Mouse (Mus musculus): ENCODE measurements around the gene AW549877.

Gene AW549877

GRCm38 (mm10) chr15:3979871-3980270 is 15.7 kb downstream of the AW549877 start:
- no peak for DNase-seq

- peak; percentile 90 for DNase-seq
These were observed 16.3 kb downstream of the AW549877 start, which contains the start of gene Fbxo4 for GRCm38 (mm10) chr15:3979061-3979848. Fbxo4 (minus strand) TSS chr15:3979573.

DNA sequence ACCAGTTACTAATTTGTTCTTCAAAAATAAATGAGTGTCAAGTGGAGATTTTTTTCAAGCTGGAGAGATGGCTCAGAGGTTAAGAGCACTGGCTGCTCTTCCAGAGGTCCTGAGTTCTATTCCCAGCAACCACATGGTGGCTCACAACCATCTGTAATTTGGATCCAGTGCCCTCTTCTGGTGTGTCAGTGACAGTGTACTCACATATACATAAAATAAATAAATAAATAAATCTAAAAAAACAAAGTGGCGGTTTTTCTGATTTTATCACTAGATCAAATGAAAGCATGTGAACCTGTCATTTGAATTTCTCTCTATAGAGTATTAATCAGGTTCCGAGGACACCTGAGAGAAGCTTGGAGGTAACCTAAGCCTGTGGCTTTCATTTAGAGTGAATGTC is 17.3 kb downstream of the AW549877 start:
- no peak for DNase-seq

- DNase-seq, result no peak
These were observed 22.2 kb downstream of the AW549877 start for GRCm38 (mm10) chr15:3973300-3973699.

GRCm38 (mm10) chr15:3970193-3970592 is 25.4 kb downstream of the AW549877 start:
- no peak for DNase-seq

DNA sequence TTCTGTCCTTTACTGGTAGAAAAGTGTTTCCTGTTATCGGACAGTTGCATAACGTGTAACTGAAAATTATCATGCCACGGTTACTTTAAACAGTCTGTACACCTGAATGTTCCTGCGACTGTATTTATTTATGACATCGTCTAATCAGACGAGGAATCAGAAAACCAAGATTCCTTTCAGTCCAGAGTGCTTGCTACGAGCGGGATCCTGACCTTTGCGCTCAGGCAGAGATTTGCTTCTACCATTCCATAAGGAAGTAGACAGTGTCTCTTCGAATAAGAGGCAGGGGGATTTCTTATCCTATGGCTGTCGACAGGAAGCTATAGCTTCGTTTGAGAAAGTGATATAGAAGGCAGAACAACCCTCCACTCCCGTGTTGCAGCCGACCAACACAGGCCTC is 25.8 kb downstream of the AW549877 start:
- no peak for DNase-seq

DNA sequence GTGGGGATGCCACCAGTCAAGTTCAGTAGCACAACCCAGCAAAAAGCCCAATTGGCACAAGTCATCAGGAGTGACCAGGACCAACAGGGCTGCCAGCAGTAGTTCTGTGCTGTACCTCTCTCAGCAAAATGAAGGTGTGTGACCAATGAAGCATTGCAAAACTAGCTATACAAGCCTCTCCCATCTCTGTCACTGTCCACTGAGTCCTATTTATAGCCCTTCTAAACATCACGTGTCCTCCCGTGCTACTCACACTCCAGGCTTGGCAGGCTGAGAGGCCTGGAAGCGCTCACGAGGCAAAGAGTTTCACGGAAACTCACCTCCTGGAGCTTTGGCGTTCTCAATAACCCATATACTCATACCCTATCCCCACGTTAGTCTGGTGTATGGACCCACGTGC is 33.3 kb downstream of the AW549877 start:
- DNase-seq, result peak; percentile 55

DNA sequence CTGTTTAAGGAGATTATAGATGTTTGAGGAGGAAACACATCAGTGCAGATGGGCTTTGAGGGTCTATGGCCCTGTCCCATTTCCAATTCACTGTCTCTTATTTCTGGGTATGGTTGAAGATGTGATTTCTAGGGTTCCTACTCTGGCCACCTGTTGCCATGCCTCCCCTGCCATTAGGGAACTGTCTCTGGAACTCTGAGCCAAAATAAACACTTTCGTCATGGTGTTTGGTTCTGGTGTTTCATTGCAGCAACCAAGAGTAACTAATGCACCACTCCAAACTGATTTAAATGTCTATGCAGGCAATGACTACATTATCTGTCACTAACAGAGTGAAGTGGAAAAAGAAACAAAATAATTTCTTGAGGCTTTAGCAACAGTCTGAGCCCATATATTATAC is 35.5 kb downstream of the AW549877 start:
- no peak for DNase-seq

- peak; percentile 66 for DNase-seq
These were observed 37.6 kb downstream of the AW549877 start for GRCm38 (mm10) chr15:3957982-3958381.

GRCm38 (mm10) chr15:3954971-3955370 is 40.6 kb downstream of the AW549877 start:
- DNase-seq, result no peak

GRCm38 (mm10) chr15:3938132-3938531 is 57.4 kb downstream of the AW549877 start:
- no peak for DNase-seq

GRCm38 (mm10) chr15:3936056-3936455 is 59.5 kb downstream of the AW549877 start:
- no peak for DNase-seq

GRCm38 (mm10) chr15:3933466-3933865 is 62.1 kb downstream of the AW549877 start:
- DNase-seq, result no peak
